Mouse (Mus musculus) NIH3T3 (cell line): ENCODE results near the gene Gm43720.

Experiments used
- DNase-seq: peaks from one replicate; pipeline ENCODE4 v3.0.0-alpha.2; 2012; ENCODE audit warnings: low read depth

Gene Gm43720

GRCm38 (mm10) chr5:138279585-138280424, at the start of gene Gm43720, which contains the start of the genes Gpc2 and Stag3:
TSS of gene Gm43720 (minus strand) at chr5:138279958.
TSS of gene Gpc2 (minus strand) at chr5:138280005.
TSS of gene Stag3 (plus strand) at chr5:138280240.
- no peak for DNase-seq

GRCm38 (mm10) chr5:138312795-138313194, 33.0 kb upstream of the Gm43720 start:
- DNase-seq, result no peak

GRCm38 (mm10) chr5:138299613-138300012, 19.9 kb upstream of the Gm43720 start:
- no peak for DNase-seq

GRCm38 (mm10) chr5:138294158-138294557, 14.4 kb upstream of the Gm43720 start:
- no peak for DNase-seq

GRCm38 (mm10) chr5:138291638-138292037, 11.9 kb upstream of the Gm43720 start:
- no peak for DNase-seq

GRCm38 (mm10) chr5:138287861-138288260, 8.1 kb upstream of the Gm43720 start:
- DNase-seq, result peak; percentile 14

- DNase-seq, result peak; percentile 11
These were observed 3.8 kb upstream of the Gm43720 start for GRCm38 (mm10) chr5:138283540-138283939.

- no peak for DNase-seq
These were observed 2.0 kb upstream of the Gm43720 start for GRCm38 (mm10) chr5:138281798-138282197.

- no peak for DNase-seq
These were observed 1.1 kb upstream of the Gm43720 start for GRCm38 (mm10) chr5:138280829-138281228.

- DNase-seq, result no peak
These were observed 639 bp upstream of the Gm43720 start for GRCm38 (mm10) chr5:138280425-138280768.

- DNase-seq, result no peak
These were observed 1.8 kb downstream of the Gm43720 start for GRCm38 (mm10) chr5:138277994-138278393.

- peak; percentile 14 for DNase-seq
These were observed 4.3 kb downstream of the Gm43720 start for GRCm38 (mm10) chr5:138275216-138276050.

- no peak for DNase-seq
These were observed 5.6 kb downstream of the Gm43720 start for GRCm38 (mm10) chr5:138274186-138274585.

- peak; percentile 51 for DNase-seq
These were observed 7.3 kb downstream of the Gm43720 start, which contains the start of gene Gal3st4 for GRCm38 (mm10) chr5:138272409-138272923. TSS of gene Gal3st4 (minus strand) at chr5:138272840.

- DNase-seq, result no peak
These were observed 8.5 kb downstream of the Gm43720 start for GRCm38 (mm10) chr5:138271232-138271631.

- no peak for DNase-seq
These were observed 10.8 kb downstream of the Gm43720 start for GRCm38 (mm10) chr5:138268980-138269379.

- DNase-seq, result no peak
These were observed 12.6 kb downstream of the Gm43720 start for GRCm38 (mm10) chr5:138267114-138267513.

GRCm38 (mm10) chr5:138265712-138266111, 14.0 kb downstream of the Gm43720 start:
- DNase-seq, result no peak

GRCm38 (mm10) chr5:138264207-138264578, 15.6 kb downstream of the Gm43720 start:
- no peak for DNase-seq

GRCm38 (mm10) chr5:138263260-138264206, 16.2 kb downstream of the Gm43720 start, which contains the start of gene BC037034:
TSS of gene BC037034 (minus strand) at chr5:138264033.
- DNase-seq, result peak; percentile 97

GRCm38 (mm10) chr5:138262582-138263240, 17.0 kb downstream of the Gm43720 start:
- peak; percentile 25 for DNase-seq
